Mouse (Mus musculus) urinary bladder, postnatal 25 days (tissue): ENCODE measurements around the gene Sestd1.
A peak's percentile ranks its signal among the peaks of the same experiment; 100 is the strongest.

ENCODE experiments used
- DNase-seq: peaks from one replicate; pipeline ENCODE4 v3.0.0; 2022; ENCODE audit warnings: low spot score

Gene Sestd1

GRCm38 (mm10) chr2:77280512-77281409, at the start of gene Sestd1:
TSS of gene Sestd1 (minus strand) at chr2:77280592.
- peak; percentile 66 for DNase-seq

- DNase-seq = no peak
These were observed 46.9 kb upstream of the Sestd1 start for GRCm38 (mm10) chr2:77327246-77327645.

- DNase-seq = no peak
These were observed 43.3 kb upstream of the Sestd1 start for GRCm38 (mm10) chr2:77323739-77324138.

DNA sequence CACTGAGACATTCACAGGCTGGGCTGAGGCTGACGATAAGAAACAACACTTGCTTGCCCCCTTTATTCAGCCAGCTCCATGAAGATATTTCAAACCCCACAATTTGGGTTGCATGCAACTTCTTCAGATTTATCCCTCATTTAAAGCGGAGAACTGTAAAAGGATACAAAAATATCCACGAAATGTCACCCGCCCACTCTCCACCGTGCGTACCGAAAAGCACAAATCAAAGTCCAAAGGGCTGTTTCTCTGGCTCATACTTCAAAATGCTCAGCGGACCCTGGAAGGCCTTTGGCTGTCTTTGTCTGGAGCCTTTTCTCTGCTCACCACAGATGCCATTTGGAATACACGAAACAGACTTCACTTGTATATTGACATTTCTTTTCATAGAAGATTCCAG, 42.8 kb upstream of the Sestd1 start:
- no peak for DNase-seq

DNA sequence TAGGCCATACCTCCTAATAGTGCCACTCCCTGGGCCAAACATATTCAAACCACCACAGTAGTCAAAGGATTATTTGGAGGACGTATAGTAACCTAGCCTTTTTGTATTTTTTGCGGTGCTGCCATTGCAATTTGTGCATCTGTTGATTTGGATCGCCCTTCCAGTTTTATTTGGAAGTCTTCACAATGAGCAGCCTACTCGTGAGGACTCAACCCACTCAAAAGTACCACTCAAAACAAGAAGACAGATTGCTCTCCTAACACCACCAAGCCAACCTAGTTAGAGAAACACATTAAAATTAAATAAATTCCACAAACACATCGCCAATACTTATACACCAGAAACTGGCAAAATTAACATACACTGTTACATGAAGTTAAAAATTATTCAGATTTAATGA, 38.8 kb upstream of the Sestd1 start:
- no peak for DNase-seq

GRCm38 (mm10) chr2:77316961-77317360, 36.6 kb upstream of the Sestd1 start:
- DNase-seq = no peak

DNA sequence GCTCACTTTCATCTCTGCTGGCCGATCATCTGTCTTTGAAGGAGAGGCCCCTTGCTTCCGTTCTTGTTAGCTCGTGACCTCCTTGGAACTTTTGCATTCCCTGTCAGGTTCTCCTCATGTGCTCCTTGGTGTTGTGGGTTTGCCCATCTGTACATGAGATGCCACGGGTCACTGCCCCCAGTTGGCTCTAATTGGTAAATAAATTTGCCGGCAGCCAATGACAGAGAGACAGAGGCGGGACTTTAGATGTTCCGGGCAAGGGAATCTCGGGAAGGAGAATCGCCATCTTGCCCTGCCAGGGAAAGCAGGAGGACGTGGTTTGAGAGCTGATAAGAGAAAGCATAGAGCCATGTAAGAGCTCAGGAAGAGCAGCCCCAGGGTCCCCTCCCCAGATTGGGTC, 33.5 kb upstream of the Sestd1 start:
- DNase-seq = no peak

DNA sequence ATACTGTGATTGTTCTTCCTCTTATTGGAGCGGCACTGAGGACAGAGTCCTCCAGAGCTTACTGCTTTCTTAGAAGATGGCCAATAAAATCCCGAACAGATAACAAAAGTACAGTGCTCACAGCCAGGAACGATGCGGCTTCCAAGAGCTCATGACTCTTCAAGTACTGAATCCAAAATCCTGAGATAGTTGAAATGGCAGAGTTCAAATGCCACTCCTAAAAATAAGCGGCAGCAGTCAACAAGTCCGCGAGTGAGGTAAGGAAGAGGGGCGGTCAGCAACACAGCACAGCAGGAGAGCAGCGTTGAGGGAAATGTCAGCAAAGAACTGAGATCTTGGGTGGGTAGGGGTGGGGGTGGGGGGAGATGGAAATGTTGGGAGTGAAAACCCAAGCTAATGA, 32.2 kb upstream of the Sestd1 start:
- DNase-seq = no peak

DNA sequence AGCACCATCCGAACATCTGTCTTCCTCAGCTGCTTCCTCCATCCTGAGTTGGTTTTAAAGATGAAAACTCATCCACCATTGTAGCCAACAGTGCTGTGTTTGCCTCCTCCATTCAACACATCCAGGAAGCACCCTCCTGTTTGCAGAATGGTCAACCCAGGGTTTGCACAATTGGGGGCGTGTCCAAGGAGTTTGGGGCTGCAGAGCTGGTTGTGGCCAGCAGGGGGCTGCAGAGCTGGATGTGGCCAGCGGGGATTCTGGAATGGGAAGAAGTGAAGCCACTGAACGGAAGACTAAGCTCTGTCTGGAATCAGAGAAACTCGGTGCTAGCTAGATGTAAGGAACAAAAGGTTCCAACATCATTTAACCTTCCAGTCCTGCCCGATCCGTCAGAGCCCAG, 28.9 kb upstream of the Sestd1 start:
- DNase-seq = peak; percentile 35

GRCm38 (mm10) chr2:77304494-77304893, 24.1 kb upstream of the Sestd1 start:
- DNase-seq = no peak

GRCm38 (mm10) chr2:77303716-77304115, 23.3 kb upstream of the Sestd1 start:
- no peak for DNase-seq

DNA sequence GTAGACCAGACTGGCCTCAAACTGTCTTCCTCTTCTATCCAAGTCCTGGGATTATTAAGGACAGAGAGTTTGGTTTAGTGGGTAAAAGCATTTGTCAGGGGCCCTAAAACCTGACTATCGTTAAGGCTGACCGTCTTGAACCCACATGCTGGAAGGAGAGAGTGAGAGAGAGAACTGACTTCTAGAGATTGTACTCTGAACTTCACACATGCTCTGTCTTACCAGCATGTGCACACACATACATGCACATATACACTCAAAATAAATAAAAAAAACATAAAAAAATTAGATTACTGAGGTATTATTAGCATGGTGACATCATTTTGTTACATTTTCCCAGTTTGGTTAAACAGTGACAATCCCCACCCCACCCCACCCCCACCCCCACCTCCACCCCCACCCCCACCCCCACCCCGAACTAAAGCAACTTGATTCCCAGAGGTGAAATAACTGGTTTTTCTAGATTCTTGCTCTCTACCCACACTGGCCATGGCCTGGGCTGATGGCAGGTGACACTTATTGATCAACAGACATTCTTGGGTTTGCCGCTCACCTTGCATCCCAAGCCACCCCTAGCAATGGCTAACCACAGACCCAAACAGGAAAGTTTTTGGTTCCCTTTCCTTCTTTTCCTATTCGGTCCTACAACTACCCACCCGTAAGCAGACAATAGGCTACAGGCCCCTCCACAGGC, 22.4 kb upstream of the Sestd1 start:
- DNase-seq = no peak

DNA sequence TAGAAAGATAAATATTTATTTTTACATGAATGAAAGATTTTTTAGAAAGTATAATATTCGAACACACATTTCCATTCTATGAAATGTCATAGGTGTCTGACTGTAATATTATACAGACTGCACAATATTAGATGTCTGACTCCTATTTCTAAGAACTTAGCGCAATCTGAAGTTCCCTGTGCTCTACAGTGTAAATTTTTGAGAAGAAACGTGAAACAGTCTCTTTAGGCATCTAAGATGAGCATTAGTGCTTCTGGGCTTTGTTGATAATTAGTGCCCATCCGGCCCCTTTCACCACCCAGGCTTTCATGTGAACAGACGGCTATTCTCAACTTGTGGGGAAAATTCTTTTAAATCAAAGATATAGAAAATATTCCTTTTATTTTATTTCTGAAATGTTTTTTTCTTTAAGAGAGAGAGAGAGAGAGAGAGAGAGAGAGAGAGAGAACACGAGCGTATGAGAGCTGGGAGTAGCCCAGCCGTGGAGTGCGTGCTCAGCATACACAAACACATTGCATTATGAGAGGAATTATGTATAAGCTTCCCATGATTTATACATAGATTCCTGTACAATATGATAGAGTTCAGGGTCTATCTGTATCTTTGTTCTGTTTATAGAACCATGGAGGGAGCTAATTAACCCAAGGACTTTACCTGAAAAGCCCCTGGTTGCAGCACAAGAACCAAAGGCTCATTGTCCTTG, 21.4 kb upstream of the Sestd1 start:
- no peak for DNase-seq

GRCm38 (mm10) chr2:77289701-77290100, 9.3 kb upstream of the Sestd1 start:
- no peak for DNase-seq

GRCm38 (mm10) chr2:77286755-77287154, 6.4 kb upstream of the Sestd1 start:
- no peak for DNase-seq

DNA sequence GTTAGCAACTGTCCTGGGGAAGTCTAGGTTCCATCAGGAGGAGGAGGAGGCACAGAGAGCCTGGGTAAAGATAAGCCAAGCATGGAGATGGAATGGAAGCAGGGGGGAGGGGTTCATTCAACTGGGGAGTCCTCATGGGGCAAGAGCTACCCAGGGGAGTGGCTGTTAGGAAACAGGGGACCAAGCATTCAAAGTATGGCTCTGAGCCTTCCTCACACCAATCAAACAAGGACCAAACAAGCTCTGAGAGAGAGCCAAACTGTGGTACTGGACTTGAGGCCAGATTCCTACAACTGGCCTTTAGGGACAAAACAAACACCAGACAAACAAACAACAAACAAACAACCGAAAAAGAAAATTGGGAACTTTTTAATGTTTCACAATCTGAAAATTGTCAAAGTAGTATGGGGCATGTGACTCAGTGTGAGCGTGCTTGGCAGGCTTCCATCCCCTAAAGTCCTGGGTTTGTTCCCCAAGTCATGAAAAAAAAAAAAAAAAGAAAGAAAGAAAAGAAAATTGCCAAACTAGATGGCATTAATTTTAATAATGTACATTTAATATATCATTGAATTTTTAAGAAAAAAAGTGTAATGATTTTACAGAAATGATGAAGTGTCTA, 4.0 kb upstream of the Sestd1 start:
- no peak for DNase-seq

DNA sequence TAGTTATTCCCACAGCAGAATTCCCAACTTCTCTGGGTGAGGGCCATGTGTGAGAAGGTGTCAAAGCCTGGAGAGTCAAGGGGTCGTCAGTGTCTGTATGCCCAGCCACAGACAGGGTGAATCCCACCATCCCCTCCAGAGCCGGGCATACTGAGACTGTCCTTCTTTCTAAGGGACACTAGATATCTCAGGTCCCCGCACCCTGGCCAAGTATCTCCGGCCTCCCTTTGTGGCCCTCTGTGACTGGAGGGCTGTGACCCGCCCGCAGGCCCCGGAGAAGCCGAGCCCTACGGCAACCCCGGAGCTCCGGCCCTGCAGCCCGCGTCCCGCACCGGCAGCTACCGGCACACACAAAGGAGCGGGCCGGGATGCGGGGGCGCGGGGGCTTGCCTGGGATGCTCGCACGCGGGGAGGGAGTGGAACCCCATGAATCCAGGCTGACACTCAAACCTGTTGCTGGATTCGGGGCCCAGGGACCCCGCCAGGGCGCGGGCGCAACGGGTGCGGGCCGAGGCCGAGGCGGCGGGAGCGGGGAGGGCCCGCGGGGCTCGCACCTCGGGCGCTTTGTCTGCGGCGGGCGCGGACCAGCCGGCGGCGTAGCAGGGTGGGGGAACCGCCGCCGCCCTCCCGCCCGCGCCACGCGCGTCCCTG, 406 bp downstream of the Sestd1 start:
- no peak for DNase-seq

DNA sequence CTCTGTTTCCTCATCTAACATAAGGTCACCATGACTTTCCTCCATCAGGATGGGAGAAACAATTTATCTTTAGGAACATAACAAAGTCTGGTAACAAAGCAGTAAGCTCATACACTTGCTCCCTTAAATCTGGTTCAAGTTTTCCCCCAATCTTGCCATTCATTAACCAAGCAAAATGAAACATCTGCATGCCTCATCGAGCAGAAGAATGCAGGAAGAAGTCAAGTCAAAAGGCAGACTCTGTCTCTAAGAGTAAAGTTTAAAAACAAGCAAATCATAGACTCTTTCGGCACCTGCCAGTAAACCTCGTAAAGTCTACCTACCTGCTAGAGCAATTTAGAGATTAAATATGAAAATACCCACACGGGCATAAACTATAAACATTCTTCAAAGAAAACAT, 3.1 kb downstream of the Sestd1 start:
- no peak for DNase-seq

DNA sequence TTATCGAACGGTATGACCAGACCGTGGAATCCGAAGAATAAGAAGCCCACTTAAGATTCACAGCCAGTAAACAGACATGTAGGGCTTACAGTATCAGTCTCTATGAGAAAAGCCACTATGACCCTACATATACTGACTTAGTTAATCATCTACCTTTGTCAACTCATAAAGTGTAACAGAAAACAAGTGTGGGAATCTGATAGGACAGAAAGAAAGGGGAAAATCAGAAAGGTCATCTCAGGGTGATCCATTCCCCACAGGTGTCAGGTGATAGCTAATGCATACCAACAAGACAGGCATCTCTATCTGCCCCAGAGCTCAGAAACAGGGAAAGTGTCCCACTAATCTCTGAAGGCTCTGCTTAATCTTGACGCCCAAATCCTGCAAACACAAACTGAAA, 4.5 kb downstream of the Sestd1 start:
- no peak for DNase-seq

- no peak for DNase-seq
These were observed 5.3 kb downstream of the Sestd1 start for GRCm38 (mm10) chr2:77274976-77275641.

DNA sequence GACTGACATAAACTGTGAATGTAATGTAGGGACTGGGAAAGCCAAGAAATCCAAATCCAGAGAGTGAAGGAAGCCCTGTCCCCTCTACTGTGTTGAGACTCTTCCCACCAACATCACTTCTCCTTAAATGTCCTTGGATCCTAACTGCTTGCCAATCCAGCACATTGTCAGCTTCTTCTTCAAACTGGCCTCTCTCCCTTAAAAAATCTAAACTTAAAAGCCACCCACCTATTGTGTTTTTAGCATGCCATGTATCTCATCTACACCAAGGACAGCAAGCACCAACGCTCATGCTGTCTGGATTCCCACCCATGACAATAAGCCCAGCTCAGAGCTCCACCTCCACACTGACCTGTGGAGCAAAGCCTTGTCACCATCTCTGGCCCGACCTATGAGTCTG, 7.4 kb downstream of the Sestd1 start:
- DNase-seq = no peak
